Mouse (Mus musculus) layer of hippocampus, adult 2 months (tissue): Measurements from ENCODE around the gene Gys1. TPM values are rescaled to one million over a fixed set of nuclear protein-coding genes. Genes with fewer than 3 reads are reported as not detected.

Source experiments
- DNase-seq, 2 experiments: peaks; one replicate each; pipeline ENCODE4 v3.0.0; 2022; ENCODE audit warnings: low spot score in 2 of 2
- H3K27ac ChIP-seq: fragments of 200-600 bp; 2 replicates; pipeline ENCODE4 v1.8.1; 2022
- H3K4me3 ChIP-seq: fragments of 200-600 bp; 2 replicates; pipeline ENCODE4 v1.8.1; 2022; ENCODE audit warnings: mild to moderate bottlenecking
- CTCF ChIP-seq: fragments of 200-600 bp; conservative IDR thresholded peaks from 2 replicates; pipeline ENCODE4 v1.8.1; 2022; ENCODE audit warnings: antibody characterized with exemption, mild to moderate bottlenecking, moderate library complexity
- total RNA-seq, 2 experiments: library from RNA; stranded (reverse); gene quantifications; 2 replicates each; pipeline ENCODE4 v1.2.3; 2021

The Gys1 gene
- total RNA-seq, 2 experiments from 2014 or later: 16.1 to 20.3 TPM

DNA sequence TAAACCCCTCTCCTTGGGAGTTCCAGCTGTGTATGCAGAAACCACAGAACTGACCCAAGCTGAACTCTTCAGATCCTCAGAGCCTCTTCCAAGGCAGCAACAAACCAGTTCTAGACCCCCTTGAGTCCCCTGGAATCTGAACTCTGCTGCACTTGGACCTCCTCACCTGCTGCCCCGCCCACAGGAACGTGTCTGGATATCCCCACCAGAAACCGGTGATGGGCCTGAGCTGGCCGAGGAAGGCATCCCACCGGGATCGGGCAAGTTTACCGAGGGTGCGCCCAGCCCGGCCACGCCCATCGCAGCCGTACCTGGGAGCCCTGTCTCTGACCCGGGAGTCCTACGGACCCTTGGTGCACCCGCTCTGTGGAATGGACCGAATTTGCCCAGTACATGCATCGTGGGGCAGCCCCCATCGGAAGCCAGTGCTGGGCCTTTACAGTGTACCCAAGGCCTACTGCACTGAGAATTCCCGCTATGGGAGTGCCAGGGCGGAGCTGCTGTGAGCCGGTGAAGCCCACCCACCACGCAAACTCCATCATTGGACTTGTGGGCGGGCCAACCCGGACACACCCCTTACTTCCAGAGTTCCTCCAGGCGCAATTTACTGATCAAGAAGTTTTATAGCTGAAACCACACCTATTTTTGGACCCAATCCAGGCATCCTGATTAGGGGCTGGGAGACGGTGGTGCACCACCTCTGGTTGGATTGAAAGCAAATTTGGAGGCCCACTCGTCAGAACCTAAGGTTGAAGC is 14.6 kb upstream of the Gys1 start:
- H3K27ac ChIP-seq: no peak overlapping the region
- DNase-seq: no peak
- TF ChIP-seq CTCF: no peak

DNA sequence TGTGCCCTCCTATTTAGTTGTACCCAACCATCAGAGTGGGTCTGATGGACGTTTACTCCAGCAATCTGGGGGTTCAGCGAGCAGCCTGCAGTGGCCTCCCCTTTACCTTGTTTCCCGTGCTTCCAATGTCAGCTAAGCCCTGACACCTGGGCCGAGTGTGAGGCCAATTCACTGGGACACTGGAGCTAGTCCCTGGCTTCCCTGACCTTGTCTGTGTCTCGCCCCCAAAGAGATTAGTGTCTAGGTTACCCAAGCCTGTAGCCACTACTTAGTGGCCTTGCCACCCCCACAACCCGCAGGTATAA is 14.1 kb upstream of the Gys1 start, which contains the start of gene Lhb:
Gene Lhb (plus strand): TSS at position 206 of the 305 bp plus-strand sequence.
- H3K4me3 ChIP-seq: no peak within 1 kb of the TSS
- DNase-seq: no peak
- H3K27ac ChIP-seq: no peak within 1 kb of the TSS
- TF ChIP-seq CTCF: no peak

More for the DNA sequence above, 14.6 kb upstream of the Gys1 start:
- no peak overlapping the region for H3K4me3 ChIP-seq

DNA sequence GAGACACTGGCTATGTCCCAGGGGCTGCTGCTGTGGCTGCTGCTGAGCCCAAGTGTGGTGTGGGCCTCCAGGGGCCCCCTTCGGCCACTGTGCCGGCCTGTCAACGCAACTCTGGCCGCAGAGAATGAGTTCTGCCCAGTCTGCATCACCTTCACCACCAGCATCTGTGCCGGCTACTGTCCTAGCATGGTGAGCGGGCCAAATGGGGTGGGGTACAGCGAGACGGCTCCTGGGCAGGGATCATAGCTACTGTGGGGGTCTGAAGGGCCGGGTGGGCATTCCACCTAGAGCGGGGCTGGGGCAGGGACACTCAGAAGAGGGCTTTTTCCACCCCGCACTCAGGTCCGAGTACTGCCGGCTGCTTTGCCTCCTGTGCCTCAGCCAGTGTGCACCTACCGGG is 13.4 kb upstream of the Gys1 start:
- TF ChIP-seq CTCF: no peak
- H3K27ac ChIP-seq: no peak overlapping the region
- no peak for DNase-seq
- no peak overlapping the region for H3K4me3 ChIP-seq

DNA sequence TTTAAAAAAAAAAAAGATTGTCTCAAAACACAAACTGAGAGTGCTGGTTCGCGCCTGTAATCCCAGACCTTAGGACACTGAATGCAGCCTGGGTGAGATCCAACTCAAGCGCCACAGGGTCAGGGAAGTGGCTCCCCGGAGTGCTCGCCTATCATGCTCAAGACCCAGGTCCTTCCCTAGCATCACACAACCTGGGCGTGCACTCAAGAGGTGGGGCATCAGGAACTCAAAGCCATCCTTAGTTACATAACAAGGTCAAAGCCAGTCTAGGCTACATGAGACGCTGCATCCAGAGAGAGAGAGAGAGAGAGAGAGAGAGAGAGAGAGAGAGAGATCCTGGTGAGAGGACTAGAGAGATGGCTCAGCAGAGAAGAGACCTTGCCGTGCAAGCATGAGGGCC is 8.1 kb upstream of the Gys1 start:
- no peak for DNase-seq
- Histone ChIP-seq H3K27ac (no peak overlapping the region), H3K4me3 (no peak overlapping the region)
- TF ChIP-seq CTCF: no peak

DNA sequence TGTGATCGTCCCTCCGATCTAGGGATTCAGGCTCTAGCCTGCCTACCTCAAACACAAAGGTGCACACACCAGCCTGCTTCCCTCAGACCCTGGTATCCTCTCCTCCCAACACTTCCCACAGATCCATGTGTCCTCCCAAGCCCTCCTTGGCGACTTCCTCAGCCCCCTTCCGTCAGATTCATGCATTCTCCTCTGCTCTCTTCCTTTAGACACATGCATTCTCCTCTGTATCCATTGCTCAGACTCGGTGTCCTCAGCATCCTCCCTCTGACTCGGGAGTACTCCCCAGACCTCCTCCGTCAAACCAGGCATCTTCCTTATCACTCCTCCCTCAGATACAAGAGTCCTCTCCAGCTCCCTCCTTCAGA is 825 bp upstream of the Gys1 start:
- H3K27ac ChIP-seq: peak overlapping the region; percentile 88
- no peak for DNase-seq
- no peak for TF ChIP-seq CTCF
- H3K4me3 ChIP-seq: peak overlapping the region; percentile 92

DNA sequence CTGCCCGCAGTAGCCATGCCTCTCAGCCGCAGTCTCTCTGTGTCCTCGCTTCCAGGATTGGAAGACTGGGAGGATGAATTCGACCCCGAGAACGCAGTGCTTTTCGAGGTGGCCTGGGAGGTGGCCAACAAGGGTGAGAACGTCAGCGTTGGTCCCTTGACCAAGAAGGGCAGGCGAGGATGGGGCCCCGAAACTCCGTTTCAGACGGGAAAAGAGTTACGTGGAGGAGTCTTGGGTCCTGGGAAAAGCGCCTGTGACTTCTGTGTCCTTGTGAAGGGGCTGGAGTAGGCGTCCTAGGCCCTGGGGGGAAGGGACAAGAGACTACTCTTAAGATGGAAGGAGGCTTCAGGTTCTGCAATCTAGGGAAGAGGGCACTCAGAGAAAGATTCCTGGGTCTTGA is 394 bp downstream of the Gys1 start:
- peak overlapping the region; percentile 89 for H3K27ac ChIP-seq
- H3K4me3 ChIP-seq: peak overlapping the region; percentile 69
- no peak for DNase-seq
- no peak for TF ChIP-seq CTCF

DNA sequence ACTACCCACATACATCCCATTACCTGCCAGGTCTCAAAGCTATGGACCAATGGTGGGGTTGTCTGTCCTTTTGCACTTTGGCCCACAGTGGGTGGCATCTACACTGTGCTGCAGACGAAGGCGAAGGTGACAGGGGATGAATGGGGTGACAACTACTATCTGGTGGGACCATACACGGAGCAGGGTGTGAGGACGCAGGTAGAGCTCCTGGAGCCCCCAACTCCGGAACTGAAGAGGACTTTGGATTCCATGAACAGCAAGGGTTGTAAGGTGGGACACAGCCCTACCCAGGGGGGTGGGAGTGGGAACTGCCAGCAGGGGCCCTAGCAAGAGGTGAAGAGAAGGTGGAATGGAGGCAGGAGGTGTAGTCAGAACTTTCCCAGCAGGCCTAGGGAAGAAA is 1.8 kb downstream of the Gys1 start:
- Histone ChIP-seq H3K4me3 (no peak overlapping the region), H3K27ac (no peak overlapping the region)
- TF ChIP-seq CTCF: no peak
- DNase-seq: no peak

DNA sequence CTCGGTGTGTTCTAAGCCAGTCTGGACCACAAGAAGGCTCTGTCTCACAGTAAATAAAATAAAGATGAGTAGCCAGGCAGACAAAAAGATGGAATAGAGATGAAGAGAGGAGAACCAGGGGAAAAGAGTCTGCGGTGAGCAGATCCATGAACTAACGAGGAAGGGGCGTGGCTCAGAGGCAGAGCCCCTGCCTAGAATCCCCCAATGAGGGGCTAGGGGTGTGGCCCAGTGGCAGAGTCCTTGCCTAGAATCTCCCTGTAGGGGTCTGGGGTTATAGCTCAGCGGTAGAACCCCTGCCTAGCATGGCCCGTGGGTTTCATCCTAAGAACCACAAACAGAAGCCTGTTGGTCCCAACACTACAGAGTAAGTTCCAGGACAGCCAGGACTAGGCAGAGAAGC is 2.4 kb downstream of the Gys1 start:
- DNase-seq: no peak
- TF ChIP-seq CTCF: no peak
- Histone ChIP-seq H3K27ac (no peak overlapping the region), H3K4me3 (no peak overlapping the region)

DNA sequence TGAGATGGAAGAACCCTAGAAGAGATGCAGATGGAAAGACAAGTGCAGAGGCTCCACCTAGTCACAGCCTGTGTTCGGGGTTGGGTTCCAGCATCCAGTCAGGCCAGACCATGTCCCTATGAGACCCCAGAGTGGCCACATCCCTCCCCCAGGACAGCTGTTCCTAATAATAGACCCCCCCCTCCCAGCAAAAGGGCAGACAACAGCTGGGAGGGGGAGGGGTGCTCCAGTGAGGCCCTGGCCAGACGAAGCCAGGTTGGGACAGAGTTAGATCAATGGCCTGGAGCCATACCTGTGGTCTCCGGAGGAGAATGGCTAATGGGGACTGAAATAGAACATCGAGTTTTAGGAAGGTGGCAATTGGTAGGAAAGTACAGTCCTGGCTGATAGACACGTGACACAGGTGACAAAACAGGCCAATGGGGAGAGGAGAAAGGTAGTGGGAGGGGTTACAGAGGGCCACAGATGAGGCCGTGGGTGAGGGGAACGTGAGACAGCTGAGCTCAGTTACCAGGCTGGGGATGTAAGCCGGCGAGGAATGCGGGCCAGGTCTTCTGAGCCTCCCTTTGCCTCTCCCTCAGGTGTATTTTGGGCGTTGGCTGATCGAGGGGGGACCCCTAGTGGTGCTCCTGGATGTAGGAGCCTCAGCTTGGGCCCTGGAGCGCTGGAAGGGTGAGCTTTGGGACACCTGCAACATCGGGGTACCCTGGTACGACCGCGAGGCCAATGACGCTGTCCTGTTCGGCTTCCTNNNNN is 3.1 kb downstream of the Gys1 start, which contains the start of gene Ruvbl2:
Gene Ruvbl2 (minus strand): TSS at position 576 of the 756 bp plus-strand sequence.
- no peak within 1 kb of the TSS for H3K27ac ChIP-seq
- DNase-seq: no peak
- peak; percentile 43 for TF ChIP-seq CTCF
- H3K4me3 ChIP-seq: no peak within 1 kb of the TSS

DNA sequence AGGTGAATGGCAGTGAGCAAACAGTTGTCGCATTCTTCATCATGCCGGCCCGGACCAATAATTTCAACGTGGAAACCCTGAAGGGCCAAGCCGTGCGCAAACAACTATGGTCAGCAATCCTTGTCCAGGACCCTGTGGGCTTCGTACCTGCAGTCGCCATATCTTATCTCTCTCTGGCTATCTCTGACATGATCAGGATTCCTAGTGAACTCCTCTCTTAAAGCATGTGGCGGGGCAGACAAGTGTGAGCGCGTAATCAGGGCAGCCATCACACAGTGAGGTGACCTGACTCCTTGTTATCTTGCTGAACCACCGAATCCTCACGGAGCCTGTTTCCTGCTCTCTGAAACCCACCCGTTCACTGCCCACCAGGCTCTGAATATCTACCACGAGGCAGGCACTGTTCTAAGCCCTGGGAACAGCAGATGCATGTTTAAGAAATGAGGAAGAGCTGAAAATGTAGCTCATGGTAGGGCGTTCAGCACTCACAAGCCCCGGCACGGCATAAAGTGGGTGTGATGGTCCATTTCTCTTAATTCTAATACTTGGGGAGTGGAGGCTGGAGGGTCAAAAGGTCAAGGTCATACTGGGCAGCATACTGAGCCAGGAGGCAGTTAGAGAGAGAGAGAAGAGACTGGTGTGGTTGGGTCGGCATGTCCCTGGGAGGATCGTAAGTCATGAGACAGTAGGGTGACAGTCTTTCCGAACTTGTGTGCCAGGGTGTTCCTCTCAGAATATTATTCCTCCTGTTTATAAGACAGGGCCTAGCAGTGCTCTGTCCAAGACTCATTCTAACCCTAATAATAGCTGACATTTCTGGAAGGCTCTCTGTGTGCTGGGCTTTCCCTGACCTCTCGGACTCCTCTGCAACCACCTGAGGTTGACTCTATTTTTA is 9.1 kb downstream of the Gys1 start:
- Histone ChIP-seq H3K4me3 (no peak overlapping the region), H3K27ac (no peak overlapping the region)
- no peak for TF ChIP-seq CTCF
- DNase-seq: no peak

DNA sequence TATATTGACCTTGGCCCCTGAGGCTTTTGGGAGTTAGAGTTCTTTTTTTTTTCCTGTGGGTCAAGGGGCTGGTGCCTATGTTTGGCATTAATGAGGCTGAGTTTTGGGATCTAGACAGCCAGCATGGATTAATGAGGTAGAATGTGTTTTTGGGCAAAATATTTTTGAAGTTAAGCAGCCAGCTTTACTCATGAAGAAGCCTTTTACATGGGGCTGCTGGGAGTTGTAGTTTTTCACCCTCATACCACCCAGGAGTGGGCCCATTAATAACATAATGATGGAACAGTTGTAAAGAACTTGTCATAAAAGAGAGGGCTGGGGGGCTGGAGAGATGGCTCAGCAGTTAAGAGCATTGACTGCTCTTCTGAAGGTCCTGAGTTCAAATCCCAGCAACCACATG is 11.9 kb downstream of the Gys1 start:
- no peak for TF ChIP-seq CTCF
- Histone ChIP-seq H3K4me3 (no peak overlapping the region), H3K27ac (no peak overlapping the region)
- no peak for DNase-seq

DNA sequence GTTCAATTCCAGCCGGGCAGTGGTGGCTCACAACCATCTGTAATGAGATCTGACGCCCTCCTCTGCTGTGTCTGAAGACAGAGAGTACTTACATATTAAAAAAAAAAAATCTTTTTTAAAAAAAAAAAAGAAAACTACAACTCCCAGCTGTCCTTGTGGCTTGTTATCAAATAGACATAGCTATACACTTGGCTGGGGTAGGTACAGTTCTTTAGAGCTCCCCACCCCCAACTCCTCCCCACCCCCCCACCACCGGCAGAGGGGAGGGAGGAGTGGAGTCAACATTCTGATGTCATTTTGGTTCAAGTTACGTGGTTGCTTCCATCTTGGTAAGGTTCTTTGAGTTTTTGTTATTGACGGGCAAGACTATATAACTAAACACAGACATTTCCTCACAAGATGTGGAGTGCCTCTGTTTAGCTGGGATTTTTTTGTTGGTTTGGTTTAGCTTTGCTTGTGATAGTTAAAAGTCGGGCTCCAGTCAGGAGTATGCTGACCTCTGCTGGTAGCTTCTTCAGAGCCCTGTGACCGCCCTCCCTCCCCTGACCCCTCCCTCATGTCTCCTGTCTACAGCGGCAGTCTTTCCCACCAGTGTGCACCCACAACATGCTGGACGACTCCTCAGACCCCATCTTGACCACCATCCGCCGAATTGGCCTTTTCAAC is 12.8 kb downstream of the Gys1 start:
- H3K27ac ChIP-seq: no peak overlapping the region

DNA sequence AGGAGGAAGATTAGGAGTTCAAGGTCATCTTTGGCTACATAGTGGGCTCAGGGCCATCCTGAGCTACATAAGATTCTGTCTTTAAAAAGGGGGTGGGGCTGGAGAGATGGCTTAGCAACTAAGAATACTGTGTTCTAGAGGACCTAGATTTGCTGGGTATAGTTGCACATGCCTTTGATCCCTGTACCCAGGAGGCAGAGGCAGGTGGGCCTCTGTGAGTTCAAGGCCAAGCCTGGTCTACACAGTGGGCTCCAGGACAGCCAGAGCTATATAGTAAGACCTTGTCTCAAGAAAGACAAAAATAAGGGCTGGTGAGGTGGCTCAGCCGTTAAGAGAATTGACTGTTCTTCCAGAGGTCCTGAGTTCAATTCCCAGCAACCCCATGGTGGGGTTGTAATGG is 15.3 kb downstream of the Gys1 start:
- DNase-seq: no peak
- H3K4me3 ChIP-seq: no peak overlapping the region
- no peak overlapping the region for H3K27ac ChIP-seq
- no peak for TF ChIP-seq CTCF

More for the DNA sequence above, 12.8 kb downstream of the Gys1 start:
- peak; percentile 67 for TF ChIP-seq CTCF
- no peak for DNase-seq
- H3K4me3 ChIP-seq: no peak overlapping the region; the same call in 1 of the 2 replicates
